Mouse (Mus musculus) testis, adult 2 months (tissue): ENCODE data around the gene Cx3cr1.
A peak's percentile ranks its signal among the peaks of the same experiment; 100 is the strongest.

Source experiments
- CTCF ChIP-seq: fragments of 200-500 bp; IDR thresholded peaks from 2 replicates; pipeline ENCODE4 v1.5.1; 2012; ENCODE audit warnings: low read depth, mild to moderate bottlenecking, inconsistent platforms, low read length, moderate library complexity; ENCODE audit not compliant: control insufficient read depth, insufficient read depth, insufficient replicate concordance
- POLR2A ChIP-seq: fragments of 200-500 bp; IDR thresholded peaks from 2 replicates; pipeline ENCODE4 v1.6.1; 2012; ENCODE audit warnings: low read depth, mild to moderate bottlenecking, inconsistent platforms, low read length, moderate library complexity; ENCODE audit not compliant: control insufficient read depth

- TF ChIP-seq POLR2A (no peak), CTCF (peak; percentile 63; the same call in 1 of the 2 replicates)
Observed at GRCm38 (mm10) chr9:120081247-120081646, 11.6 kb upstream of the Cx3cr1 start.
